ENCODE assay signal across 16 mouse cellular contexts in genomic region chr17:75367486-75368155, GRCm38 (mm10).
"Had no signal": no experiment of that assay in that cellular context is flagged by ENCODE, and none has a peak within 500 bp of the region (broad histone marks: within the 10 kb centered on the region; RNA-seq: fewer than 3 reads in every experiment).

No protein-coding gene starts in this region.

- H3K4me3 ChIP-seq: neural tube, embryonic 13.5 days; neural tube, embryonic 15.5 days; stomach, embryonic 15.5 days had no signal

- H3K27ac ChIP-seq: neural tube, embryonic 13.5 days; neural tube, embryonic 15.5 days; stomach, embryonic 15.5 days; stomach, postnatal 0 days had no signal

- H3K4me1 ChIP-seq: neural tube, embryonic 13.5 days; neural tube, embryonic 15.5 days; stomach, embryonic 15.5 days had no signal

- H3K27me3 ChIP-seq: neural tube, embryonic 13.5 days; neural tube, embryonic 15.5 days; stomach, embryonic 15.5 days had no signal

- H3K9me3 ChIP-seq: neural tube, embryonic 13.5 days; neural tube, embryonic 15.5 days; stomach, embryonic 15.5 days had no signal

- DNase-seq: retina, postnatal 1 day; right cerebral cortex, adult 18-20 months; right cerebral cortex, postnatal 14 days; right cerebral cortex, postnatal 25 days; right cerebral cortex, postnatal 4 days; spleen, adult 18-20 months; thymus, adult 18-20 months; thymus, adult 2 months; thymus, postnatal 14 days; thymus, postnatal 25 days; thymus, postnatal 36 days; thymus, postnatal 4 days had no signal

- H3K36me3 ChIP-seq: neural tube, embryonic 15.5 days had no signal
